Mouse (Mus musculus) right cerebral cortex, adult 18-20 months (tissue): ENCODE results near the gene Ppp6r1.

Source experiments
- DNase-seq: peaks from one replicate; pipeline ENCODE4 v3.0.0; 2022; ENCODE audit warnings: mixed read lengths

Ppp6r1 gene

DNA sequence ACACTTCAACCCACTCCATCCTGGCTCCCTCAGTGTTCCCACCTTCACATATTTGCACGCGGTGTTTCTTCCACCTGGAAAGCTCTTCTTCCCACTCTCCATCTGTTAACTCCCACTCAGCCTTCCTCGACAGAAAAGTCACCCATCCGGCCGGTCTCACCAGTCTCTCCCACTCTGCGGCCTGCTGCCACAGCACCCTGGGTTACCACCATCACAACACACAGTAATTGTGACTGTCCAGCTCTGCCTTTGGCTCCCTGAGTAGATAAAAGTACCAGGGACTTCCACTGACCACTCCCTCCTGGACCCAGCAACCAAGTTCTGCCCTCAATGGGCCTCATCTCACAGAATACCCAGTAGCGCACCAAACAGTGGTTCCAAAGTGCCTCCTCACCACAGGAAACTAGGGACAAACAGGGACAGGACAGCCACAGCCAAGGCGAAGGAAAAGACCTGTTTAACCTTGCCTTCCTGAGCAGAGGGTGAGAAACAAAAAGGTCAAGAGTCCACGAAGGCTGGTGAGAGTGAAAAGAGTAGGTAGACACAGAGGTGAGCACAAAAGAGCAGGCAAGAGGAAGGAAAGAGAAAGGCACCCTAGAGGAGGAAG lies 1.2 kb downstream of the Ppp6r1 start:
- peak; percentile 70 for DNase-seq

DNA sequence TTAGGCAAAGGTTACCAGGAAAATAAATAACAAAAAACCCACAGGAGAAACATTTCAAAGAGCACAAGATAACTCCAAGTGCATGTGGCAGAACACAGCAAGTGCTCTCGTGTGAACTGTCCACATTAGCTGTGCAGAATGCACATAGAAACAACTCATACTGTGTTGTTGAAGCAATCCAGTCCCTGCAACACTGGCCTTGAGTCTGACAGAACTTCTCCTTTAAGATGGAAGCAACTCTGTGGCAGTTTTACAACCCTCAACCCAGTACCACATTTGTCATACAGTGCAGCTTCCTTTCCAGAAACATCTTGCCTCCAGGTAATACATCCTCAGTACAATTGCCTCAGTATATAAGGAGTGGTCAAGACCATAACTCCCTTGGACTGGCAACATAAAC lies 2.0 kb downstream of the Ppp6r1 start:
- DNase-seq: no peak

DNA sequence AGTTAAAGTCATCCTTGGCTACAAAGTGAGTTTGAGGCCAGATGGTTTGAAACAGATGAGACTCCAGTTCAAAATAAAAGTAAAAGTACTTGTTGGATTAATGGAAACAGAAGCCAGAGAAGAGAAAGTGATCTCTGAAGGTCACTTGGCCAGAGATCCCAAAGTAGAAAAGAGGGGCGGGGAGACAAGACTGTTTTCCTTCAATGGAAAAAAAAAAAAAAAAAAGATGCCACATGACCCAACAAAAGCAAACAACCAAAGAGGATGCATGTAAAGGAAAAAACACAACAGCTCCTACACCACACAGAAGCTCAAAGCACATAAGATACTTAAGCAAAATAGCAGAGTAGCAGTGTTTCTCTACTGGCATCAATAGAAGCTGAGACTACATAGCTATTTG lies 2.9 kb downstream of the Ppp6r1 start:
- DNase-seq: no peak

DNA sequence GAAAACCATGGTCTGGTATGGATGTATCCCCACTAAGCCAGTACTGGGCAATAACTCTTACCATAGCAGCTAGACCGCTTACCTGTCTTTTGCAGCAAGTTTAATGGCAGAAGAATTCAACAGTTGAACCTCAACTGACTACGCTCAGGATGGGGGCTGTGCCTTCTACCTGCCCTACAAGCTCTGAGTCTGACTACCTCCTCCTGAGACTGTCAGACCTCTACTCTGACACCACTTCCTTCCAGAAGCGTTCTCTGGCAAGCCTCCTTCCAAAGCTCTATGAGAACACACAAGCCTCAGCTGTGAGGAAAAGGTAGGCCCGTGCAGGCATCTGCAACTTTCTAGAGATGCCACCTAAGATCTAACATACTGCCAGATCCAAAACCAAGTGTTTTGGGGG lies 3.4 kb downstream of the Ppp6r1 start:
- DNase-seq: no peak

DNA sequence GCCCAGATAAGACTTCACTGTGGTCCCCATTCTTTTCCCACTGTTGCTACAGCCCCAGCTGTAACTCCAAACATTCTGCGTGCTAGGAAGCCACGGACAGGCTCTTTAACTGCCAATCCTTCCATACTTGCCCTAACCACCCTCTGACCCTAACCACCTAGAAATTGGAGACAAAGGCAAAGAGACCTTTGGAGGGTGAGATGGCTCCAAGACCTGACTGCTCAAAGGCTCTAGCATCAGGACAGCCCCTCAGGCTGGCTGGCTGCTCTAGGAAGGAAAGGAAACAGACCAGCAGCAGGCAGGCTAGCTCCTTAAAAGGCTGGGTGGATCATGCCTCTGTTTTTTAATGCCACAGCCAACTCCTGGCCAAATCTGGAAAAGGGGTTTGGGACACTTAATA lies 4.6 kb downstream of the Ppp6r1 start:
- DNase-seq: no peak

DNA sequence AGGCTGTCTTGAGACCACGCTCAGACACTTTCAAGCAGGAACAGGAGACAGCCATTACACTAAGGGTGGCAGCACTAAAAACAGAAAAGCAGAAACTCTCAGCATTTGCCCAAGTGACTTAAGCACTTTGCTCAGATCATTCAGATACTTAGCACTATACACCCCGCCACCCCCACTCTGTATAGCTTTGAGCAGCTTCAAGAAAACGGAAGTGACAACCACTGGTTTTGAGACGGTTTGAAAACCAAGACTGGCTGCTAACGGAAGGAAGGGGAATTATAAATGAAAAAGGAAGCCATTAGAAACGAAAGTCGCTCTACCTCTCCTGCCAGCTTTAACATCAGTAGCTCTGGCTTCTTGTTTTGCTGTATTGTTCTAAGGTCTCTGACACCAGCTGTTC lies 5.0 kb downstream of the Ppp6r1 start:
- DNase-seq: peak; percentile 46

DNA sequence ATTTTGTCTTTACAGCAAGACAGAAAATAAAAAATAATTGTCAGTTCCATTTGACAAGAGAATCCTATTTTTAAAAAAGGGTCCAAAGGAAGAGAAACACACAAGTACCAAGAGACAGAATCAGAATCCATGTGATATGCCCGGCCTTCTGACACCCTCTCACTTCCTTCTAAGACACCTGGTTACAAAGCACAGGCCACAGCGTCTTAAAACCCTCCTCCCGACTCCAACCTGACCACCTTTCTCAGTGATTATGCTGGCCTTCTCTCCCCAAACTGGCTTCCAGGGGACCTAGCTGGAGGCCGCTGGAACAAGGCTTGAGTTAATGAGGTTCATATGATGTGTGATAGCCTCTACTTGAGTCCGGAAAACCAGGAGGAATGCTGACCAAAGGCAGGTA lies 5.5 kb downstream of the Ppp6r1 start:
- no peak for DNase-seq

DNA sequence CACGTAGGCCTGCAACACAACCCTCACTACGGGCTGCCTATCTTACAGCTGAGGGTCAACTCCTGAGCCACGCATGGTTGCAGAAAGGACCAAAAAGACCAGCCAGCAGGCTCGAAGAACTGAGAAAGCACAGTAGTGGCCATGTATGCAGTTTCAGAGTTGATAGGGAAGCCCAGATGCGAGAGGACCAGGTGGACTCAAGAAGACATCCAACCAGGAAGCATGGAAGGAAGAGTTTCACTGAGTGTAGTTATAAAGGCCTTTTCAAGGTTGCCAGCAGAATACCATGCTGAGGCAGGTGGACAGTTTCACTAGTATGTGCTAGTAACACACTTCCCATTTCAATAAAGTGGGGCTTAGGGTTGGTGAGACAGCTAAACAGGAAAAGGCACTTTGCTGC lies 6.1 kb downstream of the Ppp6r1 start:
- DNase-seq: no peak

DNA sequence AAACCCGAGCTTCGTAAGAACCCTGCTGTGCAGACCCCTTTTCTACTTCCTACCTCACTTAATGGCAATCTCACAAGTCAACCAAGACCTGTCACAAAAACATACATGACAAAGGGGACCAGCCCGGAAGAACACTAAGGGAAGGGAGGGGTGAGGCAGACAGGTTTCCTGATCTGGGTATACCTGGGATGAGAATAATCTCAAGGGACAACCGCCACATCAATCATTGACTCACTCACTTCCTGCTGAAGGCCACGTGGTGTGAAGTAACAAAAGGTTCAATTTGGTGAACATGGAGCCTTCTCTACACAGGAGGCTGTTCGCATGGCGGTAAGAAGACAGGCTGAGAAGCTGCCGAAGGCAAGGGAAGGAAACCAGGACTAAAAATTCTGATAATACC lies 7.2 kb downstream of the Ppp6r1 start:
- no peak for DNase-seq

DNA sequence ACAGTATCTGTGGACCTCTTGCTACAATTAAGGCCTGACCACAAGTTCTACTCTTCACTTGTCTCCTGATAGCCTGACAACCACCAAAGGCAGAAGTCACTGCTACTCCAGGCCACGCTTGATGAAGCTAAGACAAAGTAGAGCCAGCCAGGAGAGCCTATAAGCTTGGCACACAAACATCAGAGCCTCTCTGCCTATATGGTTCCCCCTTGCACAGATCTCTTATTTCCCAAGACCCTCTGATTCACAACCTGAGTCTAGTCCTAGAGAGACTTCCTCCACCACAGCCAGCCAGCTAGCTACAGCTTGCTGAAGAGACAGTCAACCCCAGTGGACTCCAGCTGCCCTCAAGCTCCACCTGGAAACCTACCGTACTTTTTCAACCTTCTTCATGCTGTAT lies 10.8 kb downstream of the Ppp6r1 start:
- DNase-seq: no peak

DNA sequence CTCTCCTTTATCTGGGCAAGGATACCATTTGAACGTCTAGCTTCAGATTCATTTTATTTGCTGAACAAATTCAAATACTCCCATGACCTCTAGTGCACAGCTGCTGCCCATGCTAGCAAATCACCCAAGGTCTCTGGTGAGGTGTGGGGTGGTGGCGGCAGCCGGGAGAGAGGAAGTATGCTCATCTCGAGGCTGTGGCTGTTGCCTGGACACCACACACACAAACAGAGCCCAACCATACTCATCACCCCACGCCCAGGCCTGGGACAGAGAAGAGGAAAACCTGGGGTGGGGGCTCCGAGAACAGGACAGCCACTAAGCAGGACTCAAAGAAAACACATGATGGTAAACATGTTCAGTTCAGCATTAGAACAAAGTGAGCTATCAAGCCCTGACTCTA lies 11.5 kb downstream of the Ppp6r1 start:
- no peak for DNase-seq

DNA sequence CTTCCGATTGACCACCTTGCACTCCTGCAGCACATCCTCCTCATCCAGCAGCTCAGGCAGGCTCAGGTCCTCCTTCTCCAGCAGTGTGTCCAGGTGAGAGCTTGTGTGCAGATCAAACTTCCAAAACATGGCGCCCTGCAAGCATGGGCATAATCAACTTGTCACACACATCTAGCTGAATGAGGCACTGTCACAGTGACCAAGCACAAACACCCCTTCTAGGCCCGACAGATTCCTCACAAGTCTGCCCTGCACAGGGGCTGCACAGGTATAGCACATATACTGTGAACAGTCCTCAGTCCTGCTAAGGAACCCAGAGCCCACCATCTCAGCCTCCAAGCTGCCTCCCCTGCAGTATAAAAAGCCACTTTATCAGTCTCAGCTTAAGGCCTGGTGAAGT lies 12.0 kb downstream of the Ppp6r1 start:
- no peak for DNase-seq

DNA sequence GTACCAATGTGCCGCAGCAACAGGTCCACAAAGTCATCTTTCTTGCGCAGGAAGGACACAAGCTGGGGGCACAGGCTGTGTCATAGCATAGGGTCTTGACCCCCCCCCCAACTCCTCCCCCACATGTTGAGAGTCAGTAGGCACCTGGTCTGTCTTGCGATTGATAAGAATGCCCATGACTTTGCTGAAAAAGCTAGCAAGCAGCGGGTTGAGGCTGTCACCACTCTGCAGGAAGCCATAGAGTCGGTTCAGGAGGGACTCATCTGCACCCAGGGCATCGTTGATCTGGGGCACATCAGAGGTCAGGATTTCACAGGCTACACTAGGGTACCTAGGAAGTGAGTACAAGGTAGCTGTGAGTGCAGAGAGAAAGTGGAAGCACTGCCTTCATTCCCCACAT lies 15.6 kb downstream of the Ppp6r1 start:
- DNase-seq: no peak

DNA sequence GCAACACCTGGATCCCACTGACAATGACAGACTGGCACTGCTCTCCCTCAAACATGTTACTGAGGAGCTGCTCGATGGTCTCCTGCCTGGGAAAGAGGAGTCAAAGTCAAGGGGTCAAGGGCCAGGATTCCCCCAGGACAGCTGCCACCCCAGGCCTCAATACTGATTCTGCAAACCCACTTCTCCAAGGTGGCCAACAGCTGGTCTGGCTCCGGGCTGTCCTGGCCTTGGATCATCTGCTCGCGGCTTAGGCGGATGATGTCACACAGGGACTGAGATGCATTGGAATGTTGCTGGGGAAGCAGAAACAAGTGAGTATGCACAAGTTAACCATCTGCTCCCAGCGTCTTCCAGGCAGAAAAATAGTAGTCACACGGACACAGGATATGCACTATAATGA lies 16.9 kb downstream of the Ppp6r1 start:
- no peak for DNase-seq

DNA sequence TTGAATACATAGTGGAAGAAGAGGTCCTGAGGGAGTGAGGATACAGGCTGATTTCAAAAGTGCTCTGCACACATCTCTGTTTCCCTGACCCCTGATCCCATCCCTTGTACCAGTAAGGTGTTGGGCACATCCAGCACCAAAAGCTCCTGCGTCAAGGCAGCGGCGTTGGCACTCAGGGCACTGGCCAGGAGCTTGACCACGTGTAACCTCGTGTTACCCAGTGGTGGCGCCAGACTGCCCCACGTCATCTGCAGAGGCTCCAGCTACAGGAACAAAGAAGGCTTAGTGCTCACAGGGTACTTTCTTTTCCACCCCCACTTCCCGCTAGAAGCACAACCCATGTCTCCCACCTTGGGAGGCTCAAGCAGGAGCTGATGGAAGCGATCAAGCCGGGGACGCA lies 17.7 kb downstream of the Ppp6r1 start:
- no peak for DNase-seq

DNA sequence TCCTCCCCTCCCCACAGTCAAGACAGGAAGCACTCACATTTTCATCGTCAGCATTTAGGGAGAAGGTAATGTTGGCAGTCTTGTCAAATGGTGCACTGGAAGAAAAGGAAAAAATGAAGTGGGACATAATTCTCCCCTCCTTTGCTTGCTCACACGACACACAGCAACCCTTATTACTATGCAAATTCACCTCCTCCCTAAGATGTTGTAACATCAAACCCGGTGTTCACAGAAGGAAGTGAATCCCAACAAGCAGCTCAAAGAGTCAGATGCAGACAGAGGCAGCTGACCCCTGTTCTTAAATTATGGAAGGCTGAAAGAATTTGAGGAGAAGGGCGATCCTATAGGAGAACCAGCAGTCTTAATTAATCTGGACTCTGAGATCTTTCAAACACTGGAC lies 22.6 kb downstream of the Ppp6r1 start:
- DNase-seq: no peak

DNA sequence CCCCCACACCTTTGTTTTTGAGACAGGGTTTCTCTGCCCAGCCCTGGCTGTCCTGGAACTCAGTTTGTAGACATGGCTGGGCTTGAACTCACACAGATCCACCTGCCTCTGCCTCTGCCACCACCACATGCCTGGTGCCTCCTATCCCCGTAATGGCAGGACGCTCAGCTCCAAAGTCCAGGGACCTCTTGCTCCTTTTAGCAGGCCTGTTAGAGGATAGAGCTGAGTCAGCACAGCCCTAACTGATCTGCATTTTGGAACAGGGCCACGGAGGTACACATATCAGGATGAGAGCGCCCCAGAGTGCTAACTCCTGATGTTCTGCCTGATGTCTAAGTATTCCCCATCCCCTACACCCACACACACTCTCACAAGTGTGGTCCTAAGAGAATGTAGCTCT lies 27.8 kb downstream of the Ppp6r1 start, which contains the start of gene Tmem86b:
Gene Tmem86b, minus strand, starts transcription at position 392 of the 400 bp plus-strand sequence.
- DNase-seq: no peak

DNA sequence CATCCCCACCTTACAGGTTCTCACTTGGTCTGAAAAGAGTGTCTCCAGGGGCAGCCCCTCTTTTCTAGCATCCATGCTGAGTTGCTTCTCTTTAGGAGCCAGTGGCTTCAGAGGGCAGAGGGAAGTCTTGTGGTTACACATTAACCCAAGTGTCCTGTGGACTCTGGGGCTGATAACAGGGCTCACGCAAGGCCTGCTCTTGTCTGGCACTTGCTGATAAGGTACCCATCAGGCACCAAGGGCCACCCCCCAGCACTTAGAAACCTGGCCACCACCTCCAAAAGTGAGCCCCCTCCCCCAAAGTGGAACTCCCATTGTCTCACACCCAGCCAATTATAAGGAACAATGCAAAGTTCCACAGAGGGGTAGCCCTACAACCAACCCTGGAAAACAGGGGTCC lies 28.6 kb downstream of the Ppp6r1 start:
- DNase-seq: no peak

DNA sequence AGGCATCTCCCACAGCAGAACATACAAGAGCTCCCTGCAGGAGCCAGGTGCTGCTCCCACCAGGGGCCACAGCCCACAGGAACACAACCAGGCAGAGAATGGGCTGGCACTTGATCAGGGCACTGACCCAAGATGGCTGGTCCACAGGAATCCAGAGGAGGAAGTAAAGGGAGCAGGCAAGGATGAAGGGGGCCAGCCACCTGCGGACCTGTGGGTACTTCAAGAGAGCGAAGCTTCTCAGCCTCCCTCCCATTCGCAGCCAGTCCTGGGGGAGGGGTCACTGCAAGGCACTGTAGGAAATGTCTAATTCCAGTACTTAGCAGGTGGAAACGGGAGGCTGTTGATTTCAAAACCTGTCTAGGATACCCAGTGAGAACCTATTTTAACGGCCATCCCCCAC lies 29.2 kb downstream of the Ppp6r1 start:
- DNase-seq: no peak

DNA sequence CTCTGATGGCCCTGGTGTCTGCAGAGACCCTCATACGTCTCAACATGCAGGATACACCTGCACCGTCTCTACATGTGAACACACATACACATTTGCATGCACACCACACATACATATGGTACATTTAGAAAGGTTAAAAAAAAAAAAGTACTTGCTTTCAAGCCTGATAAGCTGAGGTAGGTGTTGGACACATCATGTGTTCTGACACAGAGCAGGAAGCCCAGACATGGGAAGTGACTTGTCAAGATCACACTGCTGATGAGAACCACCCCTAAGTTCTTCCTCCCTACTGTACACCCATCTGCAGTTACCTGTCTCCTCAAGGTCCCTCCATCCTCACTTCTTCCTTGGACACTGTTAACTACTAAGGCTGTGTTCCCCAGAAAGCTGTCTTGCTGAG lies 32.9 kb downstream of the Ppp6r1 start:
- no peak for DNase-seq

DNA sequence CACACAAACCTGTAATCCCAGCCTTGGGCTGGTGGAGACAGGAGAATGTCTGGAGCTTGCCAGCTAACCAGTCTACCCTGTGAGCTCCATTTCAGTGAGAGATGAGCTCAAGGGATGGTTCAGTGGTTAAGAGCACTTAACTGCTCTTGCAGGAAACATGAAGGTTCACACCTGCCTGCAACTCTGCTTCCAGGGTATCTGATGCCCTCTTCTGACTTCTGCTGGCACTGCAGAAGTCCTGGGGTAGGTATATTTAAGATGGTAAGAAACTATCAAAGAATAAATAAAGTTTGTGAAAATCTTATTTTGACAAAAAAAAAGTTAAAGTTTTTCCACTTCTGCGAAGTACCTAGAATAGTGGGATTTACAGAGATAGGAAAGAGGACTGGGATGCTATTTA lies 34.5 kb downstream of the Ppp6r1 start:
- no peak for DNase-seq

DNA sequence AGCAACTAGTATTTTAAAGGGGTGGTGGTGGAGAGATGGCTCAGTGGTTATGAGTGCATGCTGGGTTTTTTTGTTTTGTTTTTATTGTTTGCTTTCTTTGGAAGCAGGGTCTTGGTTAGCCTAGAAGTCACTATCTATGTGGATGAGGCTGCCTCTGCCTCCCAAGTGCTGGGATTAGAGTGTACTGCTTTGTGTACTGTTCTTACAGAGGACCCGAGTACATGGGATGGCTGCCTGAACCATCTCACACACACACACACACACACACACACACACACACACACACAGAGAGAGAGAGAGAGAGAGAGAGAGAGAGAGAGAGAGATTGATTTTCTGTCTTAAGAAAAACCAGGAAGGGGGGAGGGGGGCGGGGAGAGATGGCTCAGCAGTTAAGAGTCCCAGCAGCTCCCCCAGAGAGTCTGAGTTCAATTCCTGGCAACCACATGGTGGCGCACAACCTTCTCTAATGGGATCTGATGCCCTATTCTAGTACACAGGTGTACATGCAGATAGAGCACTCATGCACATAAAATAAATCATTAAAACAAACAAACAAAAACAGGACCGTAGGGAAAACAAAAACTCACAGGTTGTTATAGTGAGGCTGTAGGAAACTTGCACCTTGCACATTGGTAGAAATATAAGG lies 35.2 kb downstream of the Ppp6r1 start:
- peak; percentile 51 for DNase-seq

DNA sequence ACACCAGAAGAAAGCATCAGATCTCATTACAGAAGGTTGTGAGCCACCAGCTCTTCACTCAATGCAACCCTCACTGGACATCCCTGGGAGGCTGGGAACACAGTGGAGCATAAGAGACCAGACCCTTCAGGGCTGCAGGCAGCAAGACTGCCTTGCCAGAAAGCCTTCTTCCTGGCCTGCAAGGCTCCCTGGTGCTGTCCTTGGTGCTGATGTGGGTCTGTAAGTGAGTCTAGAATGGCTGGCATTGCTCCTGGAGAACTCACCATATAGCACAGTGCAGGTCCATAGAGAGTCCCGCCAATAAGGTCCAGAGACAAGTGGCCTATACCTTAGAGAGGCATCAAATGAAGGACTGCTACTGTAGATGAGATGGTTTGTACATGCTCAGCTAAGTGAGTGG lies 38.8 kb downstream of the Ppp6r1 start:
- no peak for DNase-seq

DNA sequence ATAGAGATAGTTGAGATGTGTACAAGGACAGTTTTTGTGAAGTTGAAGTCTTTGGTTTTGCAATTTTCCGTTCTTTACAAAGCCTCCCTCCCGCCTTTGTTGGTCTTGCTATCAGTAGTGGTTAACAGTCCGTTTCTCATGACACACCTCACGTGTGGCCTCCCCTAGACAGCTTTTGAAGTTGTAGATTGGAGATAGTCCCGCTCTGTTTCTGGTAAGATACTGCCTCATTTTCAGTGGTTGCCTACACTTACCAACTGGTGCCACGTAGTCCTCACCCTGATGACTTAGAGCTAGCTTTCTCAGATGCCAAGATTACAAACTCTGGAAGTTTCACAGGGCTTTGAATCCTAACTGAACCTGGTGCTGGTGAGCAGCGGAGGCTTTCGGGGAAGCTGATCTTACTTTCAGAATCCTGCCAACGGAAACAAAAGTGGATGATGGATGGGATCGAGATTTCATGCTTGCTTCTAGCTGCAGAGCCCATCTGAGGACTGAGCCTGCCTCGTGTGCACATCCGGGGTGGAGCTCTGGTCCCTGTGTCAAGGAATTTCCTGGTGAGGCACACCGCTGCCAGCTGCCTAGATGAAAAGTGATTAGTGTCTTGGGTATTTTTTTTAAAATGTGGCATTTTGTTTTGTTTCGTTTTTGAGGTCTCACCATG lies 44.9 kb downstream of the Ppp6r1 start:
- no peak for DNase-seq

DNA sequence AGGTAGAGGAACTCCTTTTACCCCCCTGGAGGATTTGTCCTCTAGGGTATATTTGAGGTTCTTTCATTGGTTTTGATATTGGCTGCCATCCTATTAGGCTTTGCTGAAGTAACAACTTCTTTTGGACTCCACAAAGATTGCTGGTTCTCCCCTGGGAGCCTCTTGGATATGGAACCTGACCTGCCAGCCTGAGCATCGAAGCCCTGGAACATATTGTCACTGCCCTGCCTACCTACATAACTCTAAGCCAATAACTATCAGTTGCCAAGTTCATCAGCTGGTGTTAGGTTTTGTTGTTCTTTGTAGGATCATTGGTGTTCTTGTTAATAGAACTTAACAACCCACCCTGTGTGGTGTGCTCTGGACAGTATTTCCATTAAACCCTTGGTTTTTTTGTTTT lies 45.9 kb downstream of the Ppp6r1 start:
- DNase-seq: no peak
